ENCODE assay signal across 20 mouse cellular contexts in the genomic region with DNA sequence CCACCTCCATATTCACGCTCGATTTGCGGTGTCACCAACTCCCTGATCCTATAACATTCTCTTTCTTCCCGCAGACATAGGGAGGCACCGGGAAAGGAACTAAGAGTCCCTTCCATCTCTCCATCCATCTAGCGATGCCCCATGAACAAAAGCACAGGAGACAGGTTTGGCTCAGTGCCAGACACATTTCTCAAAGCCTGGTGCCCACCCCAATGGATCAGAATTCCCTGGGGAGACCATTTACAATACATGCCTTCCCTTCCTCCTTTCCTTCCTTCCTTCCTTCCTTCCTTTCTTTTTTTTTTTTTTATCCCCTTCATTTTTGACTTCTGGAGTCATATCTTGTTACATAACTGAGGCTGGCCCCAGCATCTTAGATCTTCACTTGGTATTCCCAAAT. TPM values are rescaled to one million over a fixed set of nuclear protein-coding genes. Genes with fewer than 3 reads are reported as not detected.
DNase-seq lines count a peak whose midpoint lies in the region; ATAC-seq and TF ChIP-seq lines count a peak whose summit lies in the region.
"Had no signal": no experiment of that assay in that cellular context is flagged by ENCODE, and none has a peak within 500 bp of the region (broad histone marks: within the 10 kb centered on the region; RNA-seq: fewer than 3 reads in every experiment).

No protein-coding gene starts in this region.

- no peak for DNase-seq in heart, embryonic 10.5 days (ENCODE audit: low spot score)
- no peak for DNase-seq in heart, postnatal 25 days (ENCODE audit: low spot score)
- no peak for DNase-seq in hindbrain, postnatal 0 days (ENCODE audit: low spot score)
- DNase-seq in hindbrain, embryonic 10.5 days (ENCODE audit: low spot score), result no peak
- no peak for DNase-seq in lung, postnatal 4 days
- DNase-seq in right cerebral cortex, postnatal 10 days (ENCODE audit: low spot score in 2 of 2), result no peak
- DNase-seq: adrenal gland, postnatal 10 days; cerebellum, postnatal 14 days; right cerebral cortex, postnatal 14 days; thymus, postnatal 36 days had no signal

- ATAC-seq in hindbrain, postnatal 0 days, result no peak
- no peak for ATAC-seq in lung, embryonic 15.5 days (ENCODE audit: borderline replicate concordance, extremely low read depth, low FRiP score, low TSS enrichment)
- ATAC-seq in stomach, embryonic 14.5 days (ENCODE audit: insufficient number of reproducible peaks, insufficient read depth, low FRiP score, low read depth), result no peak
- ATAC-seq: inflammation-experienced regulatory T-cells, adult 6 months; midbrain, embryonic 13.5 days had no signal

- H3K4me3 ChIP-seq in heart, embryonic 10.5 days, result peak overlapping the region; percentile 8; the same call in 1 of the 2 replicates
- H3K4me3 ChIP-seq in hindbrain, postnatal 0 days (ENCODE audit: low read length), result no peak overlapping the region
- no peak overlapping the region for H3K4me3 ChIP-seq in hindbrain, embryonic 10.5 days
- H3K4me3 ChIP-seq in lung, embryonic 15.5 days, result no peak overlapping the region
- no peak overlapping the region for H3K4me3 ChIP-seq in stomach, embryonic 14.5 days (ENCODE audit: low read depth, low read length)
- H3K4me3 ChIP-seq: forebrain, embryonic 12.5 days; midbrain, embryonic 13.5 days had no signal

- intact Hi-C loops in heart, postnatal 25 days (cut with DNase I), result no loop called here

- peaks cover 65% of the 10 kb centered on the region for H3K27me3 ChIP-seq in heart, embryonic 10.5 days (ENCODE audit: insufficient read depth, poor library complexity, severe bottlenecking)
- H3K27me3 ChIP-seq in hindbrain, postnatal 0 days (ENCODE audit: insufficient read depth, low read length), result peaks cover 8% of the 10 kb centered on the region
- peaks cover 76% of the 10 kb centered on the region for H3K27me3 ChIP-seq in hindbrain, embryonic 10.5 days (ENCODE audit: insufficient read depth, poor library complexity, severe bottlenecking)
- peaks cover 14% of the 10 kb centered on the region; the same call in 1 of the 2 replicates for H3K27me3 ChIP-seq in lung, embryonic 15.5 days
- H3K27me3 ChIP-seq in stomach, embryonic 14.5 days (ENCODE audit: control insufficient read depth, insufficient read depth, low read length), result no peaks in the 10 kb centered on the region

- TF ChIP-seq CTCF in hindbrain, postnatal 0 days (IDR thresholded peaks at IDR 0.05; ENCODE audit: low read depth), result no peak

- no peak overlapping the region for H3K9ac ChIP-seq in hindbrain, postnatal 0 days (replicated peaks; ENCODE audit: low read length)
- H3K9ac ChIP-seq in lung, embryonic 15.5 days, result no peak overlapping the region
- no peak overlapping the region for H3K9ac ChIP-seq in stomach, embryonic 14.5 days (replicated peaks; ENCODE audit: low read depth, low read length)
- H3K9ac ChIP-seq: forebrain, embryonic 12.5 days; midbrain, embryonic 13.5 days had no signal

- peak overlapping the region; percentile 2; the same call in 1 of the 2 replicates for H3K4me2 ChIP-seq in hindbrain, postnatal 0 days (ENCODE audit: low read depth, low read length)
- peak overlapping the region; percentile 77 for H3K4me2 ChIP-seq in lung, embryonic 15.5 days
- peak overlapping the region; percentile 6; the same call in 1 of the 2 replicates for H3K4me2 ChIP-seq in stomach, embryonic 14.5 days (replicated peaks; ENCODE audit: low read depth, low read length)
- H3K4me2 ChIP-seq: forebrain, embryonic 12.5 days; midbrain, embryonic 13.5 days had no signal

- 0 out of 2 replicates have a peak overlapping the region, but pooled peaks have one; percentile 22 for H3K27ac ChIP-seq in heart, embryonic 10.5 days
- H3K27ac ChIP-seq in hindbrain, postnatal 0 days, result no peak overlapping the region
- no peak overlapping the region for H3K27ac ChIP-seq in hindbrain, embryonic 10.5 days
- peak overlapping the region; percentile 91 for H3K27ac ChIP-seq in lung, embryonic 15.5 days
- peak overlapping the region; percentile 2; the same call in 1 of the 2 replicates for H3K27ac ChIP-seq in stomach, embryonic 14.5 days (ENCODE audit: low read length)
- H3K27ac ChIP-seq: forebrain, embryonic 12.5 days; midbrain, embryonic 13.5 days had no signal

- no peaks in the 10 kb centered on the region for H3K36me3 ChIP-seq in heart, embryonic 10.5 days
- no peaks in the 10 kb centered on the region for H3K36me3 ChIP-seq in hindbrain, postnatal 0 days (ENCODE audit: insufficient read depth, low read length)
- no peaks in the 10 kb centered on the region for H3K36me3 ChIP-seq in hindbrain, embryonic 10.5 days
- peaks cover 2% of the 10 kb centered on the region; the same call in 1 of the 2 replicates for H3K36me3 ChIP-seq in lung, embryonic 15.5 days
- H3K36me3 ChIP-seq in stomach, embryonic 14.5 days (ENCODE audit: control insufficient read depth, insufficient read depth, low read length), result no peaks in the 10 kb centered on the region; the same call in 1 of the 2 replicates
- H3K36me3 ChIP-seq: forebrain, embryonic 12.5 days; midbrain, embryonic 13.5 days had no signal

- peaks cover 73% of the 10 kb centered on the region for H3K4me1 ChIP-seq in heart, embryonic 10.5 days
- peaks cover 4% of the 10 kb centered on the region for H3K4me1 ChIP-seq in hindbrain, postnatal 0 days (ENCODE audit: insufficient read depth, low read length)
- H3K4me1 ChIP-seq in hindbrain, embryonic 10.5 days (replicated peaks), result peaks cover 70% of the 10 kb centered on the region
- H3K4me1 ChIP-seq in lung, embryonic 15.5 days, result peaks cover 65% of the 10 kb centered on the region
- H3K4me1 ChIP-seq in stomach, embryonic 14.5 days (ENCODE audit: control insufficient read depth, insufficient read depth, low read length), result peaks cover 44% of the 10 kb centered on the region

- WGBS in heart, embryonic 10.5 days, result 50% methylated on average over 6 of the region's 6 CpGs
- 31% methylated on average over 6 of the region's 6 CpGs for WGBS in hindbrain, postnatal 0 days
- WGBS in hindbrain, embryonic 10.5 days, result 67% methylated on average over 6 of the region's 6 CpGs
- 45% methylated on average over 6 of the region's 6 CpGs for WGBS in lung, embryonic 15.5 days
- WGBS in stomach, embryonic 14.5 days, result 52% methylated on average over 6 of the region's 6 CpGs

- no peaks in the 10 kb centered on the region for H3K9me3 ChIP-seq in heart, embryonic 10.5 days
- no peaks in the 10 kb centered on the region for H3K9me3 ChIP-seq in hindbrain, postnatal 0 days (ENCODE audit: low read length)
- H3K9me3 ChIP-seq in hindbrain, embryonic 10.5 days, result no peaks in the 10 kb centered on the region
- H3K9me3 ChIP-seq in lung, embryonic 15.5 days, result no peaks in the 10 kb centered on the region
- H3K9me3 ChIP-seq in stomach, embryonic 14.5 days (ENCODE audit: control insufficient read depth, low read depth, low read length), result no peaks in the 10 kb centered on the region
- H3K9me3 ChIP-seq: forebrain, embryonic 12.5 days; midbrain, embryonic 13.5 days had no signal

RNA-seq across cellular contexts. Expression of gene Acvrl1, which starts 3.7 kb away (rescaled TPM):
- 2.7 and 5.2 TPM in 2 replicates for polyA plus RNA-seq in heart, embryonic 10.5 days (2016; fragmentation: Nextera tagmentation; extraction: Ambion mirVana)
- total RNA-seq in heart, postnatal 25 days (2021), result 10 to 100 TPM; 23.2 to 31.5 TPM
- total RNA-seq in hindbrain, postnatal 0 days (2014; rRNA removed), result 16.8 and 21.6 TPM in 2 replicates
- polyA plus RNA-seq in hindbrain, postnatal 0 days (2015; fragmentation: Nextera tagmentation; extraction: Ambion mirVana), result 7.0 and 7.3 TPM in 2 replicates
- 8.7 and 10.8 TPM in 2 replicates for polyA plus RNA-seq in hindbrain, embryonic 10.5 days (2016; fragmentation: Nextera tagmentation; extraction: Ambion mirVana)
- 68.2 and 72.4 TPM in 2 replicates for polyA plus RNA-seq in lung, embryonic 15.5 days (2015; fragmentation: Nextera tagmentation; extraction: Ambion mirVana)
- 15.6 and 16.9 TPM in 2 replicates for polyA plus RNA-seq in stomach, embryonic 14.5 days (2014; fragmentation: Nextera tagmentation; extraction: Ambion mirVana)

RNA-seq across cellular contexts. Expression of gene Ankrd33, which starts 16.5 kb away (rescaled TPM):
- not detected in 2 replicates for polyA plus RNA-seq in heart, embryonic 10.5 days (2016; fragmentation: Nextera tagmentation; extraction: Ambion mirVana)
- not detected for total RNA-seq in heart, postnatal 25 days (2021)
- not detected in 2 replicates for total RNA-seq in hindbrain, postnatal 0 days (2014; rRNA removed)
- not detected in 2 replicates for polyA plus RNA-seq in hindbrain, postnatal 0 days (2015; fragmentation: Nextera tagmentation; extraction: Ambion mirVana)
- not detected in 2 replicates for polyA plus RNA-seq in hindbrain, embryonic 10.5 days (2016; fragmentation: Nextera tagmentation; extraction: Ambion mirVana)
- not detected in 2 replicates for polyA plus RNA-seq in lung, embryonic 15.5 days (2015; fragmentation: Nextera tagmentation; extraction: Ambion mirVana)
- polyA plus RNA-seq in stomach, embryonic 14.5 days (2014; fragmentation: Nextera tagmentation; extraction: Ambion mirVana), result not detected in 2 replicates
- total RNA-seq: layer of hippocampus, postnatal 10 days had no signal
- polyA plus RNA-seq: embryonic facial prominence, embryonic 14.5 days; forebrain, embryonic 12.5 days; inflammation-experienced regulatory T-cells, adult 6 months; limb, embryonic 11.5 days; liver, embryonic 16.5 days; midbrain, embryonic 13.5 days; neural tube, embryonic 11.5 days had no signal

RNA-seq across cellular contexts. Expression of gene Acvr1b, which starts 41.8 kb away (rescaled TPM):
- 5.4 and 5.6 TPM in 2 replicates for polyA plus RNA-seq in heart, embryonic 10.5 days (2016; fragmentation: Nextera tagmentation; extraction: Ambion mirVana)
- total RNA-seq in heart, postnatal 25 days (2021), result 10 to 100 TPM; 11.7 to 14.5 TPM
- total RNA-seq in hindbrain, postnatal 0 days (2014; rRNA removed), result 74.5 and 86.2 TPM in 2 replicates
- polyA plus RNA-seq in hindbrain, postnatal 0 days (2015; fragmentation: Nextera tagmentation; extraction: Ambion mirVana), result 14.0 and 14.6 TPM in 2 replicates
- 6.3 and 10.9 TPM in 2 replicates for polyA plus RNA-seq in hindbrain, embryonic 10.5 days (2016; fragmentation: Nextera tagmentation; extraction: Ambion mirVana)
- polyA plus RNA-seq in lung, embryonic 15.5 days (2015; fragmentation: Nextera tagmentation; extraction: Ambion mirVana), result 5.9 and 6.0 TPM in 2 replicates
- polyA plus RNA-seq in stomach, embryonic 14.5 days (2014; fragmentation: Nextera tagmentation; extraction: Ambion mirVana), result 11.5 and 14.5 TPM in 2 replicates

RNA-seq across cellular contexts. Expression of gene Fignl2, which starts 53.7 kb away (rescaled TPM):
- polyA plus RNA-seq in heart, embryonic 10.5 days (2016; fragmentation: Nextera tagmentation; extraction: Ambion mirVana), result 0.28 and 0.60 TPM in 2 replicates
- total RNA-seq in heart, postnatal 25 days (2021), result 1 to 10 TPM; 1.3 to 1.4 TPM
- 2.3 and 4.0 TPM in 2 replicates for total RNA-seq in hindbrain, postnatal 0 days (2014; rRNA removed)
- polyA plus RNA-seq in hindbrain, postnatal 0 days (2015; fragmentation: Nextera tagmentation; extraction: Ambion mirVana), result 0.10 and 0.11 TPM in 2 replicates
- 1.4 TPM in 2 replicates for polyA plus RNA-seq in hindbrain, embryonic 10.5 days (2016; fragmentation: Nextera tagmentation; extraction: Ambion mirVana)
- polyA plus RNA-seq in lung, embryonic 15.5 days (2015; fragmentation: Nextera tagmentation; extraction: Ambion mirVana), result 0.19 and 0.24 TPM in 2 replicates
- 0.38 and 0.41 TPM in 2 replicates for polyA plus RNA-seq in stomach, embryonic 14.5 days (2014; fragmentation: Nextera tagmentation; extraction: Ambion mirVana)
- polyA plus RNA-seq: inflammation-experienced regulatory T-cells, adult 6 months had no signal

Comparison
In these comparisons a context has a peak if more than half of its experiments do, and no peak if none do; other contexts are left out.
1. H3K27ac ChIP-seq: peak in heart, embryonic 10.5 days (single experiment), lung, embryonic 15.5 days (single experiment) and stomach, embryonic 14.5 days (single experiment); none in hindbrain, postnatal 0 days (single experiment) and hindbrain, embryonic 10.5 days (single experiment).
2. H3K4me2 ChIP-seq: peak in every context shown above with its lines; median percentile 77 in lung, embryonic 15.5 days; 6 in stomach, embryonic 14.5 days; 2 in hindbrain, postnatal 0 days.